Mouse (Mus musculus) spleen, adult 18-20 months (tissue): Measurements from ENCODE around the gene Reck.

Experiments used
- DNase-seq, 2 experiments: peaks; one replicate each; pipeline ENCODE4 v3.0.0; 2022; ENCODE audit warnings: mixed read lengths in 2 of 2

The Reck gene

DNA sequence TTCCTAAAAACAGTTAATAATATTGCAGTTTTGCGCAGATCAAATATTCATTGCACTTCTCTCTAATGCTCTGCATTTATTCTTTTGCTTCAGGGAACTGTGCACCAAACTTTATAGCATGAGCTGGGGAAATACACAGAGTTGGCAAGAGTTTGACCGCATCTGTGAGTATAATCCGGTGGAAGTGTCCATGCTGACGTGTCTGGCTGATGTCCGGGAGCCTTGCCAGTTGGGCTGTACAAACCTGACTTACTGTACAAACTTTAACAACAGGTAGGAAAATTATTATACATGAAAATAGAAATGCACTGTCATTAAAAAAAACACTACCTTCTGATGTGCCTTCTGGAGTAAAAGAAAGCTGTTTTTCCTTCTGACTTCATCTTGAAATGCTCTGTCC lies 42.9 kb downstream of the Reck start:
- DNase-seq = no peak

DNA sequence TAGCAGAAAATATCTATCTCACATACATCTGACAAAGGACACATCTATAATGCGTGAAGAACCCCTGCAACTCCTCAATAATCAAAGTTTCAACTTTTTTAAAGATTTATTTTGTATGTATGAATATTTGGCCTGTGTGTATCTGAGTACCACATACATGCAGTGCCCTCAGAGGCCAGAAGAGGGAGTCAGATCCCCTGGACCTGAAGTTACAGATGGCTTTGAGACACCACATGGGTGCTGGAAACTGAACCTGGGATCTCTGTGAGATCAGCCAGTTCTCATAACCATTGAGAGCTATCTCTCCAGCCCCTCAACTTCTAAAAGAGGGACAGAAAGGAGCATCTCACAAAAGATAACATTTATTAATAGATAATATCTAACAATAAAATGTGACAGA lies 45.3 kb downstream of the Reck start:
- DNase-seq = no peak

DNA sequence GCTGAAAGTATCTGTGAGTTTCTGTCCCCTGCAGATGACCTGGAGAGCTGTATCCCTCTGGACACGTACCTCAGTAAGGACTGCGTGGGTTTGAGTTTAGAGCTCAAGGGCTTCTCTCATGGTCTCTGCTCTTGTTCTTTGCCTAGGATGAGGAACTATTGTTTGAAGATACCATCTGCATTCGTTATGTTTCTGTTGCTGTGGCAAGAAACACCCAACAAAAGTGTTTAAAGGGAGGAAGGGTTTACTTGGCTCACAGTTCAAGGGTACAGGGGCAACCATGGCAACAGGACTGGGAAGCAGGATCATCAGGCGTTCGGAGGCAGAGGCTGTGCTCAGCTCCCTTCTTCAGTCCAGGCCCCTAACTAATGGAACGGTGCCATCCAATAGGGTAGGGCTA lies 49.8 kb downstream of the Reck start:
- no peak for DNase-seq

DNA sequence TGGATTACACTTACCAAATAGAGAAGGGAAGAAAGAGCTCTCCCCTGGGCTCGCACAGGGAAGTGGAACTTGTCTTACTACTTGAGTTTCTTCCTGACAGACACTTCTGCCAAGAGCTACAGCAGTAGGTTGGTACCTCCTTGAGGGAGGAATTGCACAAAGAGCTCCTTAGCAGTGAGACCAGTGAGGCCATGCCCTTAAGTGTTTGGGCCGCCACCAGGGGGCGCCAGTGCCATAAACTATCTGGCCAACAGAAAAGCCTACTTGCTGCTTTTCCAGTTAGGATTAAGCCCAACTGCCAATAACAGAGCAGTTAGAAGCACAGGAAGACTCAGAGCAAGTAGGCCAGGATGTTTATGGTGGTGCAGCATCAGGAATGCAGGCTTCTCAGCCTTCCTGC lies 50.4 kb downstream of the Reck start:
- DNase-seq = peak; percentile 49 to 82

DNA sequence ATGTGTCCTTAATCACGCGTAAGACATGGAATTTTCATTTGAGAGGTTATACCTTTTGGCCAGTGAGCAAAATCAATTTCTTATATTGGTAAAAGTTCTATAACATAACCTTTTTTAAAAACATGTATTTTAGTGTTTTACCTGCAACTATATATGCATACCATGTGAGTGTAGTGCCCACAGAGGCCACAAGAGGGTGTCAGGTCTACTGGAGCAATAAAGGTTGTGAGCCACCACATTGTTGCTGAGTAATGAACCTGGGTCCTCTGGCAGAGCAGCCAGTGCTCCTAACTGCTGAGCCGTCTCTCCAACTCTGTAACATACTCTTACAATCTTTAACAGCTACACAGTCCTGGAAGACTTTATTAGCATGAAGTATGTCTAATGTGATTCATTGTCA lies 52.5 kb downstream of the Reck start:
- DNase-seq = peak in 1 of 2 experiments; percentile 25

DNA sequence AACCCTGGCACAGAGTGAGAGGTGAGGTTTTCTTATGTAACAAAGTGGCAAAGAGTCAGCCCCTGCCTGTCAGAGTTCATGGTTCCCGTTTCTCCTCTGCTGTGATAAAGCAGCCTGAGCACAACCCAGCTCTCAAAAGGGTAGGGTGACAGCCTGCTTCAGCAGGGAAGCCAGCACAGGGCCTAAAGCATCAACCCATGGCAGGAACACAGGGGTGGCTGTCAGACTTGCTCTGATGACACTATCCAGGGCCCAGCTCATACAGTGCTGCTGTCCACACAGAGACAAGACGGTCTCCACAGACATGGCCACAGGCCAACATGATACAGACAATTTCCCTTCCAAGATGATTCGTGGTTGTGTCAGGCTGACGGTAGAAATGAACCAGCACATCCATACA lies 56.5 kb downstream of the Reck start:
- no peak for DNase-seq

DNA sequence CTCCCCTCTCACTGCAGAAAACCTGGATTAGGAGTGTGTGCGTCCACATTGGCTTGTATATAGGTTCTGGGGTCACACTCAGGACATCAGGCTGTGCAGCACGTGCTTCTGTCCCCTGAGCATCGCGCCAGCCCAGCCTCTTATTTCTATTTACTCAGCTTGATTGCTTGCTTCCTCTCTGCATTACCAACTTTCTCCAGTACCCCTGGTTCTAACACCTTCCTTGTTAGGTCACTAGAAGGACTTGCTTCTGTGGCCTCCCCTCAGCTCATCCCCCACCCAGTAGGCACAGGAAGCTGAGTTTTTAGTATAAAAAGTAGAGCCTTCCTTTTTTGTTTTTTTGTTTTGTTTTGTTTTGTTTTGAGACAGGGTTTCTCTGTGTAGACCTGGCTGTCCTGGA lies 60.9 kb downstream of the Reck start:
- DNase-seq = no peak

DNA sequence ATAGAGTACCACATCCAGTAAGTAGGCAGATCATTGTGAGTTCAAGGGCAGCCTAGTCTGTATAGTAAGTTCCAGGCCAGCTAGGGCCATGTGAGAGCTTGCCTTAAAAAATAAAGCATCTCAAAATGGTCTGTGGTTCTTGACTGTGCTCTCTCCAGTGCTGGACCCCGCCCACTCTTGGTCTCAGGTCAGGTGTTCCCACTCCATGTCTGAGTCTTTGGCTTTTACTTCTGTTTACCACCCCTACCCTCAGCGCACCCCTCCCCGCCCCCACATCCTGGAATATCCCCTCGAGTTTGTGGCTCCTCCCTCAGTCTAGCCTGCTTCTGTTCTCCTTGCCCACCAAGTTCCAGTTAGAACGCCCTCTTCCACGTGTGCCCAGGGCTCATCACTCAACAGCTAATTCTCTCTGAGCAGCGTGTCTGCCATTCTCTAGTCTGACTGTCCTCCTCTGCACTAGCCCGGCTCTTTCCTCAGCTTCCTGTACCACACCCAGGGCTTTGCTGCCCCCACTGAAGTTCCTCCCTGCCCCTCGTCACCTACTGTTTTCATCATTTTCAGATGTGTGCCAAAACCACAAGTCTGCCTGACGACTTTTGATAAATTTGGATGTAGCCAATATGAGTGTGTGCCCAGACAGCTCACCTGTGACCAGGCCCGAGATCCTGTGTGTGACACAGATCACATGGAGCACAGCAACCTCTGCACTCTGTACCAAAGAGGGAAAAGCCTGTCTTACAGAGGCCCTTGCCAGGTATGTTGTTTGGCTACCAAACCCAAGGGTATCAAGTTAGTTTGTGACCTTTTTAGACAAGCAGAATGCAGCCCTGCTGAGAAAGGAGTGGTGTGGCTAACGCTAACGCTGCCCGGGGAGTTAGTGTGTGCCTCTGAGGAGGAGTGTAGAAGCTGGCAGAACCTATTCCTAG lies 61.7 kb downstream of the Reck start:
- DNase-seq = no peak

DNA sequence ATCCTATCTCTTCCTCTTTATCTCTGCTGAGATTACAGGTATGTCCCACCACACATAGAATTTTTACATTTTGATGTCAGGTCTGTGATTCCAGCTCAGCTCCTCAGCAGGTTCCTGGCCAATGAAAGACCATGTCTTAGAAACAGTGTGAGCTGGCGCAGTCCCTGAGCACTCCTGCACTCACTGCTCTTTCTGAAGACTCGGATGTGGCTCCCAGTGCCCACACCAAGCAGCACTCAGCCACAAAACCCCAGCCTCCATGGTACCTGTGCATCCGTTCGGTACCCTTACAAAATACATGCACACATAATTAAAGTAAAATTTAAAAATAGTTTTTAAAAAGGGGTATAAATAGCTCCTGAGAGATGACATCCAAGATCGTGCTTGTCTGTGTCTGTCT lies 66.0 kb downstream of the Reck start:
- no peak for DNase-seq

DNA sequence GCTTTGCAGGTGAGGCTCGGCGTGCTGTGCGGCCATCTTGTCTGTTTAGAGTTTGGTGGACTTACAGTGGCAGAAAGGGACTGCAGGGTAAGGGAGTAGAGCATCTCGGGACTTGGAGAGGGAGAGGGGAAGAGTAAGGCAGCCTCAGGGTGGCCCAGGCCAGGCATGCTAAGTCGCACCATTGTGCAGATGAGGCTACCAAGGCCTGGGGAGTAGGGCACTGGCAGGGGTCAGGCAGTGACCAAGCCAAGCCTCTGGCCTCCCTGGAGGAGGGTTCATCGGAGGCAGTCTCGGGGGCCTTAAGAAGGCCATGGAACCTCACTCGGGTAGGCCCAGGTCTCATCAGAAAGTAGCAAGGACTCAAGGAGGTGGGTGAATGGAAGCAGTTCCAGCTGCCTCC lies 67.1 kb downstream of the Reck start:
- DNase-seq = no peak

DNA sequence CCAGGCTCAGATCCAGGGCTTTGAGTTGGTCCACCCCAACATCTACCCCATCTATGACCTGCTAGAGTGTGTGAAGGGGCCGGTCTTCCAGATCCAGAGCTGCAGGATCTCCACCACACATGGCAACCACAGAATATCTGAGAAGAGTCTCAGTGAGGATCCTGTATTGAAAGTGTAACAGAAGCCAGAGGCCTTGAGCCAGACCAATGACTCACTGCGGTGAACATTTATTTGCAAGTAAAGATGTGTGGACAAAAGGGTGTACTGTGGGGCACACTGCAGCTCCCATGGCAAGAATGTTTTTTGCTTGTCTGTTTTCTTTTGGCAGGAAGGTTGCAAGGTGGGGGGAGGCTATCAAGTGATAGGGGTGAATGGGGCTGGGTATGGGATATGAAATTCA lies 72.2 kb downstream of the Reck start:
- no peak for DNase-seq

DNA sequence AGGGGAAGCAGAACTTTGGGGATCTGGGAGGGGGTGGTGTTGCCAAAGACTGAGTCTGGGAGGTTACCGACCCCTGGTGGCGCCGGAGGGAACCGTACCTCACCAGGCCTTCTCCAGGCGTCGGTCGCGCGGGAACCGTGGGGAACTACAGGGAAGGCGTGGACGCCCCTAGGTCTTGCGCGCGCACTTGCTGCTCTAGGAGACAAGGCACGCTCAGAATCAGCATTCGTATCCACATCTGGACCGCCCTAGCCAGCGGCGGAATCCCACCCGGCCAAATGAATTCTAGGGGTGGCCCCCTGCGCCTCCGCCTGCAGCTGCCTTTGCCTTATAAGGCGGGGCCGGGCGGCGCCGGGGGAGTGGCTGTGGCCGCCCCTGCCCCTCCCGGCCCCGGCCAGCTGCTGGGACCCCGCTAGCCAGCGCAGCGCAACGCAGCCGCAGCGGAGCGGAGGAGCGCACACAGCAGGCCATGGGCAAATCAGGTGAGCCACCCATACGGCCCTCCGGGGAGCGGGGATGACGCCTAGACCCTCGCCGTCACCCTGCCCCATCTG lies 82.0 kb downstream of the Reck start, which contains the start of gene Glipr2:
Gene Glipr2 (plus strand): TSS at position 110 of the 554 bp plus-strand sequence.
- DNase-seq = peak; percentile 68 to 85

DNA sequence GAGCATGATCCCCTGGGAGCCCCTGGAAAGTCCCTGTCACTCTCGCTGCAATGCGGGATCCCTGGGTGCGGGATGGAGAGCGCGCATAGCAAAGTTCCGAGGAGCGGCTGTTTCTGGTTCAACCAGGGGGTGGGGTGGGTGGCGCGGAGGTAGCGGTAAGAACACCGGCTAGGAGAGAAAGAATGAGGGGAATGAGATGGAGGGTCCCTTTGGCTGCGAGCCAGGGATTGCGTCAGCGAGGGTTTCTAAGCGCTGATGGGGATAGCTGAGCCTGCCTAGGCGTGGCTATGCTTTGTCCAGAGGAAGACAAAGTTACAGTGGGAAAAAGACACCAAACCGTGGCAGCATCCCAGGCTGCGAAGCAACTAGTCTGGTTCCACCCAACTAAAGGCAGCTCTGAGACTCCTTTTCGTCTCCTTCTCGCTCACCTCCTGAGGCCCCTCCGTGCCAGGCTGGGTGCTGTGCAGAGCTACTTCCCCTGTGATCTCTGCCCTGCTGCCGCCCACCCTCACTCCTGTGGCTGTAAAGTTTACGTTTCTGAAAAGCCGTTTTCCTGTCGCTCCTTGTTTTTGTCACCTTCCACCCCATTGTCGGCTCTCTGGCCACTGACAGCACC lies 82.6 kb downstream of the Reck start:
- DNase-seq = peak in 1 of 2 experiments; percentile 43

DNA sequence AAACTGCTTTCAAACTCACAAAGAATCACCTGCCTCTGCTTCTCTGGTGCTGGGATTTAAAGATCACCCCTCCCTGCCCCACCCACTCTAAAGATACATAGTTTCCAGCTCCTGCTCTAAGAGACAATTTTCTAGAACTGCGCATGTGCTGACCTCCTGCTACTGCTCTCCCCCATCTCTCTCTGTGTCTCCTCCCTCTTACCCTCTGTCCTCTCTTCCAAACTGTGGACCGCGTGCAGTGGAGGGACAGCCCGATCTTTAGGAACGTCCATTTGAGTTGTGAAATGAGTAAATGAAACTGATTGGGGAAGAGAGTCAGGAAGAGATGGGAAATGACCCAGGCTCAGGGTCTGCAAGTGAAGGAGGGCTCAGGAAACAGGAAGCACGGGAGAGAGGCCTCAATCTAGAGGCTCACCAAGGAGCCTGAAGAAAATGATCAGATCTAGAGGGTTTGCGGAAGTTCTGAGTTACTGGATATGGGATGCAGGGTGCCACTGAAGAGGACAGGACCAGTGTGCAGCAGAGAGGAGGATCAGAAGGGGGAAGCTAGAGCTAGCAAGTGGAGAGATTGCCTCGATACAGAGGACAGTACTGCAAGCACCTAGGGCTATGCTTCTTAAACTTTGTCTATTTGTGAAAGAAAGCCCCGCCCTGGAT lies 84.3 kb downstream of the Reck start:
- DNase-seq = no peak

DNA sequence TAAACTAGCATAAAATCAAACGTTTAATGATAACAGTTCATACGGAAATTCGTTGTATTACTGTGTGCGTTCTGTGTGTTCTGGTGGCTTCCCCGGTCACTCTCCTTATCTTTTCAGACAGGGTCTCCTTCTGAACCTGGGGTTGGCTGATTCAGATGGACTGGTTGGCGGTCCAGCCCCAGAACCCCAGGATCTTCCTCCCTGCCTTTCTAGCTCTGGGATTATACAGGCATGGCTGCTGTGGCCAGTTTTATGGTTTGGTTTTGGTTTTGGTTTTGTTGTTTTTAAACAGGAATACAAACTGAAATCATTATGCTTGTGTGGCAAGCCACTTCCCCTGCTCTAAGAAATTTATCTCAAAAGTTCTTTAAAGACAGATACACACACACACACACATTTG lies 84.9 kb downstream of the Reck start:
- no peak for DNase-seq

DNA sequence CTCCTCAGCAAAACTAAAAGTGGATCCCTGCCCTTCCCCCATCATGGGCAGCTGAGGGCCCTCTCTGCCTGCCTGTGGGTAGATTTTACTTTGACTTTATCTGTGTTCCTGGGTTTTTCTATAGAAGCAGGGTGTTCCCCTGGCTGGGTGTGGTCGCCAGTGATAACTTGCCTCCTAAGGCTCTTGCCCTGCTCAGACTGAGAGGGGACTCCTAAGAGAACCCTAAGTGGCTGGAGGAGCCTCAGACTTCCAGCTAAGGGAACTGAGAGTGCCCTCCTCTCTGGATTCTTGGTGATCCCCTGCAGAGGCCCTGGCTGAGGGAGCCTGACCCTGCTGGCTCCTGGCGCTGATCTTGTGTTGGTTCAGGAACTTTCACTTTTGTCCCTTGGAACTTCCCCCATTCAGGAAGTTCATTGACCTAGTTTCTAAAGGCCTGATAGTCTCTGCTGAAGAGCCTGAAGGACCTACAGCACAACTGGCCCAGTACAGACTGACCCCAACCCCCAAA lies 89.0 kb downstream of the Reck start:
- DNase-seq = no peak

DNA sequence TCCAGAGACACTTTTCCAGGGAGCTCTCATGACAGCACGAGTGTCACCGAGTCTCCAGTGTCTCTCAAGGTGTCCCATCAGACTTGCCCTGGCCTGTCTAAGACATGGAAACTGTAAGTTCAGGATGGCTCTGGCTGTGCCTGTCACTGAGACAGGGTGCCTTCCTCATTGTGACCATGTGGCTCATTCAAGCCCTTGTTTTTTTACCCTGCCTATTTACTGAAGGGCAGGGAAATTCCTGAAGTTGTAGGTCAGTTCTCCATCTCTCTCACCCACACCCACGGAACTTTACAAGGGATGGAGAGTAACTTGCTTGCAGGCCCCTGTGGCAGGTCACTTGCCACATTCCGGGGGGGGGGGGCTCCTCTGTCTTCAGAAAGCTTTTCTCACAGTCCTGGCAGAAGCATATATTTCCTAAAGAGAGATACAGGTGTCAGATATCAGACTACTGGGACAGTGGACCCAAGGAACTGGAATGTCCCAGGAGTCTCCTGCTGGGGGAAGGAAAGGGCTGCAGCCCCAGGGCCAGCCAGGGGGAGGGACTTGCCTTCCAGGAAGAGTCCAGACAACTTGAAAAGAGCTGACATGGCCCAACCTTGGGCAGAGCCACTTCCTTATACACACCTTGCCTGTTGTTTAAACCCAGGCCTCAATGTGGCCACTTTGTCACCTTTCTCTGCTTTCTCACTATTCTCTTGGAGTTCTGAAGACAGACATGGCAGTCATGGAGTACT lies 89.8 kb downstream of the Reck start:
- no peak for DNase-seq

DNA sequence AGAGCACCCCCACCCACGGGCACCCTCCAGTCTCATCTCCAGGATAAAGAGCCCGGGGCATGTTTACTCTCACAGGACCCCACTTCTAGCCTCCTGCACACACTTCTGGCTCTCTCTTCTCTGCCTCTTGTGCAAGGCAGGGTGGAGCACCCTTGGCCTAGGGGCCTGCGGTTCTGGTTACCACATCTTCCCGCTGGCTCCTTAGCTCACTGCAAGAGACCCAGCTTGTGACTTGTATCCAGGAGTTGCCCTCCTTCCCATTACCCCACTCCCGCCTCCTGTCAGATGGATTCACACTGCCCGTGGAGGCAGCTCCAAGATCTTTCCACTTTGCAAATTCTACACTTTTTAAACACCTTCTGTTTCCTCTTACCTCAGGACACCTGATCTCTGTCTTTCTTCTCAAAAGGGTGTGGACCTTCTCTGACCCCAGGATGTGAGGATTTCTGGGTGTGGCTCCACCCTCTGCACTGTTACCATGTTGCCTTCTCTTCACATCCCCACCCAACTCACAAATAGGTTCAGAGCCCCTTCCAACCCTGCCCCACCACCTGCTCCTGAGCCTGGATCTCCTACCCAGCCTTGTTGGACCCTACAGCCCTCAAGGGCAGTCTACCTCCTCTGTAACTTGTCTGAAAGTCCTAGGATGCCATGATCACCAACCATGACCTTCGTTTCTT lies 90.7 kb downstream of the Reck start:
- DNase-seq = no peak

DNA sequence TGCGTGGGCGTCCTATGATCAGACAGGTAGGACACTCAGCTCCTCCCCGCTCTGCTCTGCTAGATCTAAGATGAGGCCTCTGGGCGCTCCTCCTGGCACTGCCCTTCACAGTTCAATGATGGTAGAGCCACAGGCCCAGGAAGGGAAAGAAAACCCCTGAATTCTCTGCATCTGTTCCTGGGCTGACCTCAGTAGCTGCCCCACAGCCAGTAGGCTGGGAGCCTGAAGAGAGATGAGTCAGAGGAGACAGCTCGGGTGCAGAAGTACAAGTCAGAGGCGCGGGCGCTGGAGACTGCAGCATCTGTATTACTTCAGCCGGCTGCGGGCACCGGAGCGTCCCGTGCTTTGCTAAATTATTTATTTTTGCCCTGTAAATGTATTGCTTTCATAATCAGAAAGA lies 93.3 kb downstream of the Reck start:
- no peak for DNase-seq

DNA sequence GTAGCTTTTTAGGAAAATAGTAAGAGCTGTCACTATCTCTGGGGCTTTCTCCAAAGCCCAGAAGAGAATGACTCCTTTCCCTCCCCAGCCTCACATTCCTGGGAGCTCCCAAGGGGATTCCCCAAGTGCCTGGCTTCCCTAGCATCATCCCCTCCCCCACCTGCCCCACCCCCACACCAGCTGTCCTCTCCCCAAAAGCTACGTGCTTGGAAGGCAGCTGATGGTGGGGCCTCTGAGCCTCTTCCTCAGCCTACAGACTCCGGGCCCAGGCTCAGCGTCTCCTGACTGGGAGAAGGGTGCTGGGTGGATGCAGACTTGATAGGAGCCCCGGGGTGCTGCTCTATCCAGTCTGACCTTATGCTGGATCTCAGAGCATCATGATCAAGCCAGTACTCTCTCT lies 94.0 kb downstream of the Reck start:
- DNase-seq = no peak

DNA sequence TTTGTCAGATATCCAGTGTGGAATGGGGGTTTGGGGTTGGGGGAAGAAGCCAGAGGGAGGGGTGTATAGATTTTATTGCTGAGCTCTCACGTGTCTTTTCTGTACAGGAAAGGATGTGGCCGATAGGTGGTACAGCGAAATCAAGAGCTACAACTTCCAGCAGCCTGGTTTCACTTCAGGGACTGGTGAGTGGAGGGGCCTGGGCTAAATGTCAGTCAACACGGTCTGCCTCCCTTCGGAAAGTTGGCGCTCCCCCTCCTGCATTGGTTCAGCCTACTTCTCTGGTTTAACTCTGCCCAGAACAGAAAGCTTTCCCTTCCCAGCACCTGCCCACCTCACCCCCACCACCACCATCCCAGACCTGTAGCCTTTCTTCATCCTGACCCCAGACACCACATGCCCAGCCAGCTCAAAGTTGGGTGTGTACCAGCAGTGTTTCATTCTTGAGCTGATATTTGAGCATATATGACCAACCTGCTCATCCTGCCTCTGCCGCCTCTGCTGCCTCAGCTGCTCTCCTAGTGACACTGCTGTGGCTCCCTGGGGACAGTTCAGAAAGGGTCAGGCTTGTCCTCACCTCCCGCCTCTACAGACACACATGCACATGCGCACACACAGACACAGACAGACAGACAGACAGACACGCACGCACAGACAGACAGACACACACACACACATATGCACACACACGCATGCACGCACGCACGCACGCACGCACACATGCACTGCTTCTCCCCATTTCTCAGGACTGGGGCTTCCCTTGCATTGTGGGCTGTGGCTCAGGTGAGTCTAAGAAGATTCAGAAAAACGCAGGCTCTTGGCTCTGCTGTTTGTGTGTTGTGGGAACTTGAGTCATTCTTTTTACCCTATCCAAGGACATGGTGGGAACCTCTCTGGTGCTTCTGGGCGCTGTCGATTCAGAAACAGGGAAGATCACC lies 95.3 kb downstream of the Reck start:
- no peak for DNase-seq
